Mouse (Mus musculus): ENCODE measurements at regions not wholly inside any gene's neighbourhood (a gene's known extent, or its start where the extent isn't known, plus 50 kb on each side); places are given as distances from the start of the nearest gene placed in this dataset.

DNA sequence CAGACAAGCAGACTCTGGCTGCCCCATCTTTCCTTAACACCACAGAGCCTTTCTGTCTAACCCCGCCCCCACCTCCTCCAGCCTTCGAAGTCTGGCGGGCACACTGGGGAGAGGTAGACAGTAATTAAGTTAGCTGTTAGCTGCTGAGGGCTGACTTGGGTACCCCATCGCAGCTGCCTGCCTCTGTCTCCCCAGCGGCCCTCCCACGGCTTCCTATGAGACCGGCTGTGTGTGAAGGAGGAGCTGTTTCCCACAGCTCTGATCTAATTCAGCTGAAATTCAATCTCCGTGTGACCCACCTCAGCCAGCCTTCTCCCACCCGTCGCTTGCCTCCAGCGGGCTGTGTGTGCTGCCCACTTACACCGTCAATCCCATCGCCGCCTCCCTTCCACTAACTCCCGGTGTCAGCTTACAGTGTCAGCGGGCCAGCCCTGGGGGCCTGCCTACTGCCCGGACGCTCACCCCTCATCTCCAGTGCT, 892.5 kb downstream of the Zfp704 start:
- peak overlapping the region; percentile 86 for H3K27ac ChIP-seq (ENCODE audit: low read depth, low read length)
- H3K9me3 ChIP-seq (ENCODE audit: control insufficient read depth, low read length): no peaks in the 10 kb centered on the region
- H3K27me3 ChIP-seq (ENCODE audit: control insufficient read depth, insufficient read depth, low read length): no peaks in the 10 kb centered on the region
- H3K9ac ChIP-seq (ENCODE audit: low read depth, low read length): 0 out of 2 replicates have a peak overlapping the region, but pooled peaks have one; percentile 7
- no peaks in the 10 kb centered on the region for H3K36me3 ChIP-seq (ENCODE audit: control insufficient read depth, insufficient read depth, low read length)
- H3K4me1 ChIP-seq (ENCODE audit: control insufficient read depth, insufficient read depth, low read length): peaks cover 34% of the 10 kb centered on the region
- ATAC-seq (ENCODE audit: low FRiP score, low TSS enrichment): peak; percentile 96
- H3K4me3 ChIP-seq (ENCODE audit: low read length): peak overlapping the region; percentile 24
- 0% methylated on average over 18 of the region's 18 CpGs for WGBS
- H3K4me2 ChIP-seq (replicated peaks; ENCODE audit: low read depth, low read length): peak overlapping the region; percentile 46
